Mouse (Mus musculus): ENCODE data around the gene Erf.

Gene Erf

GRCm38 (mm10) chr7:25250141-25250972 lies at the start of gene Erf:
TSS of gene Erf (minus strand) at chr7:25250761.
- DNase-seq: peak; percentile 95

DNA sequence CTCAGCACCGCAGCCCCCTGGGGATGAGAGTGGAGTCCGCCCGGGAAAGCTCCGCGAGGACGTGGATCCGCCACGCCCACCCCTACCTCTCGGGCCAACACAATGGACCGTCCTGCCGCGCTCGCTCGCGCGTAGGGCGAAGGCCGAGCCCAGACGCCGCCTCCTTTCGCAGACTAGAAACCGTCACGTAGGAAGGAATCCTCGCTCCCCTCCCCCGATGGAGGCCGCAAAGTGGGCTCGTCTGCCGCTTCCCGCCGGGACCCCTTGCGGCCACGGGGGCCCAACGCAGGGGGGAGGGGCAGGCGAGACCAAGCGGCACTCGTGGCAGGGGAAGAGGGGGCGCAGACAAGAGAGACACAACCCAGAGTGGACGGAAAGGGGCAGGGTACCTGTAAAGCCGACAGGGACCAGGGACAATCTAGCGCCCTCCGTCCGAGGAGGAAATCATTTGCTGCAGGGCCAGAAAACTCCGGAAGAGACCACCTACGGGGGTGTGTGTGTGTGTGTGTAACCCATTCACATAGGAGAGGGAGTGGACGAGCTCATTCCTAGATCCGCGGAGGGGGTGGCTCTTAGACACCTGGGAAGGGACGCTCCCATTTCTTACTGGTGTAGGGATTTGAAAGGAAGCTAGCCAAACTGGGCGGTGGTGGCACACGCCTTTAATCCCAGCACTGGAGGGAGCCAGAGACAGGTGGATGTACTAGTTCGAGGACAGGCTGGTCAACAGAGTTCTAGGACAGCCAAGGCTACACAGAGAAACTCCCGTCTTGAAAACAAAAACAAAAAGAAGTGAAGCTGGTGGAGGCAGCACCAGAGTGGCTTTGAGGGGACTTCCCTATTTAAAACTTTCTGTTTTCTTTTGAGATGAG lies 47.1 kb upstream of the Erf start, which contains the start of gene Pafah1b3:
Gene Pafah1b3, minus strand, starts transcription at position 533 of the 872 bp plus-strand sequence.
- peak; percentile 97 for DNase-seq

DNA sequence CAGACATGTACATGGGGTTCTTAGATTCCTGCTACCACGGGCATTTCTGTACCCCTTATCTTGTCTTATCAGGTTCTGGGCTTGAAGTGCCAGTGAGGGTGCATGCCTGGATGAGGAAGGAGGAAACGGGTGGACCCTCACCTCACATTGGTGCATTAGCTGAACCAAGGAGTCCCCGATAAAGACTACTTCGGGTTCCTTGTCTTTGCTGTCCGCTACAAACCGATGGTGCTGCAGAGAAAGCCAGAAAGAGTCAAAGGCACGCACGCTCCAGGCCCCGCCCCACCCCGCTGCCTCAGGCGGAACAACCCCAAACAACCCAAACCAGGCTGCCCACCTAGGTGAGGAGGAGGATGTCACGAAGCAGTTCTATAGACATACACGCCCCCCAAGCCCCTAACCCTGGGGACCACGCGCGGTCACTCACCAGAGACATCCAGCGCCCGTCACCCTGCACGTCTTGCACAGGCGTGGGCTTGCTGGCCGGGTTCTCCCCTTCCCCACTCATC lies 46.4 kb upstream of the Erf start:
- peak; percentile 63 for DNase-seq

GRCm38 (mm10) chr7:25294960-25295722 lies 44.6 kb upstream of the Erf start:
- no peak for DNase-seq

GRCm38 (mm10) chr7:25294495-25294894 lies 43.9 kb upstream of the Erf start:
- DNase-seq: no peak

DNA sequence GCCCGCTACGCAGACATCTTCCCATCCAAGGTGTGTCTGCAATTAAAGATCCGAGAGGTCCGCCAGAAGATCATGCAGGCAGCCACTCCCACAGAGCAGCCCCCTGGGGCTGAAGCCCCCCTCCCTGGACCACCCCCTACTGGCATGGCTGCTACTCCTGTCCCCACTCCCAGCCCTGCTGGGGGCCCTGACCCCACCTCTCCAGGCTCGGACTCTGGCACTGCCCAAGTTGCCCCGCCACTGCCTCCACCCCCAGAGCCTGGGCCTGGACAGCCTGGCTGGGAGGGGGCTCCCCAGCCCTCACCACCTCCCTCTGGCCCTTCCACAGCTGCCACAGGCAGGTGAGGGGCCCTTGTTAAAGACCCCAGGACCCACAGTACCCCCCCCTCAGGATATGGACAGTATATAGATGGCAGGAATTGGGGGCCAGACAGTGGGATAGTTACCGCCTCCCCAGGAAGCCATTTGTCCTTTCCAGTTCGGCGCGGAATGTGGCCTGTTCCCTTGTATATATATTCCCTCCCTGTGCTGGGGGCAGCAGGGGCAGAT lies 42.7 kb upstream of the Erf start:
- no peak for DNase-seq

- no peak for DNase-seq
Measured at GRCm38 (mm10) chr7:25292107-25292506, 41.5 kb upstream of the Erf start.

DNA sequence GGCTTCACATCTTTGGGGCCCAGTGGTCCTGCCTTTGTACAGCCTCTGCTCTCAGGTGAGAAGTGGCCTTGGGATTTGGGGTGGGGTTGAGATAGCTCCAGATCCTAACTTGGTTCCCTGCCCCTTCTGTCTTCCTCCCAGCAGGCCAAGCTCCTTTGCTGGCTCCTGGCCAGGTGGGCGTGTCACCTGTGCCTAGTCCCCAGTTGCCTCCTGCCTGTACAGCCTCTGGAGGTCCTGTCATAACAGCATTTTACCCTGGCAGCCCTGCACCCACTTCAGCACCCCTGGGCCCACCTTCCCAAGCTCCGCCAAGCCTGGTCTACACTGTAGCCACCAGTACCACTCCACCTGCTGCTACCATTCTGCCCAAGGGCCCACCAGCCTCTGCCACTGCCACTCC lies 40.4 kb upstream of the Erf start:
- no peak for DNase-seq

GRCm38 (mm10) chr7:25290463-25290862 lies 39.9 kb upstream of the Erf start:
- no peak for DNase-seq

DNA sequence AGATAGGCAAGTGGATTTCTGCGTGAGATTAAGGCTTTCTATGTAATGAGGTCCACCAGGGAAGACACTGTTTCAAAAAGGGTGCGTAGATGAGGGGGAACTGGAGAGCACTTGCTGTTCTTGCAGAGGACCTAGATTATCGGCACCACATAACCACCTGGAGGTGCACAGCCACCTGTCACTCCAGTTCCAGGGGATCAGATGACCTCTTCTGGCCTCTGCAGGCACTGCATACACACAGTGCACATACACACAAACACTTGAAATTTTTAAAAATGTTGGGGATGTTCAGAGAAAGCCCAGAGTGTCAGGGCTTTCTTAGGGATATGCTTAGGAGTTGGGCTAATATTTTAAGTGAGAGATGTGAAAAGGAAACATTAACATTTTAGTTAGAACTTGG lies 39.4 kb upstream of the Erf start:
- DNase-seq: no peak

- DNase-seq: no peak
Measured at GRCm38 (mm10) chr7:25288721-25289120, 38.2 kb upstream of the Erf start.

DNA sequence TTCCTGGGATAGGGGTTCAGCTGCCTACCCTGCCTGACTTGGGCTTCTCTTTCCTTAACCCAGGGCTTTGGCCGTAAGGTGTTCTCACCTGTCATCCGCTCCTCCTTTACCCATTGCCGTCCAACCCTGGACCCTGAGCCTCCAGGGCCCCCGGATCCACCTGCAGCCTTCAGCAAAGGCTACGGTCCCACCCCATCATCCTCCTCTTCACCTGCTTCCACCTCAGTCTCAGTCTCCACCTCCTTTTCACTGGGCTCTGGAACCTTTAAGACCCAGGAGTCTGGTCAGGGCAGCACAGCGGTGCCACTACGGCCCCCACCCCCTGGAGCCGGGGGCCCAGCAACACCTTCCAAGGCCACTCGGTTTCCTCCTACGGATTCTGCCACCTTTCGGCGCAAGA lies 37.5 kb upstream of the Erf start:
- no peak for DNase-seq

DNA sequence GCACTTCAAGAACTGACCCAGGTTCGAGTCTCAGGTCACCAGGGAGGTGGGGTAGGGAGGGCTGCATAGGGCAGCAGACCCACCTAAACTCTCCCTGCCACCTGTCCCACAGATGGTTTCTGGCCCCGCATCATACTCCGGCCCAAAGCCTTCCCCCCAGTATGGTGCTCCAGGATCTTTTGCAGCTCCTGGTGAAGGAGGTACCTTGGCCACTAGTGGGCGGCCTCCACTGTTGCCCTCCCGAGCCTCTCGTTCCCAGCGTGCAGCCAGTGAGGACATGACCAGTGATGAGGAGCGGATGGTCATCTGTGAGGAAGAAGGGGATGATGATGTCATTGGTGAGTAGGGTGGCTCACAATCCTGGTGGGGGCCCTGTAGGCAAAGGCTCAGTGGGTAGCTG lies 36.4 kb upstream of the Erf start:
- no peak for DNase-seq

- DNase-seq: no peak
Measured at GRCm38 (mm10) chr7:25285511-25286238, 35.1 kb upstream of the Erf start.

- no peak for DNase-seq
Measured at GRCm38 (mm10) chr7:25284766-25285165, 34.2 kb upstream of the Erf start.

GRCm38 (mm10) chr7:25284171-25284570 lies 33.6 kb upstream of the Erf start:
- DNase-seq: no peak

DNA sequence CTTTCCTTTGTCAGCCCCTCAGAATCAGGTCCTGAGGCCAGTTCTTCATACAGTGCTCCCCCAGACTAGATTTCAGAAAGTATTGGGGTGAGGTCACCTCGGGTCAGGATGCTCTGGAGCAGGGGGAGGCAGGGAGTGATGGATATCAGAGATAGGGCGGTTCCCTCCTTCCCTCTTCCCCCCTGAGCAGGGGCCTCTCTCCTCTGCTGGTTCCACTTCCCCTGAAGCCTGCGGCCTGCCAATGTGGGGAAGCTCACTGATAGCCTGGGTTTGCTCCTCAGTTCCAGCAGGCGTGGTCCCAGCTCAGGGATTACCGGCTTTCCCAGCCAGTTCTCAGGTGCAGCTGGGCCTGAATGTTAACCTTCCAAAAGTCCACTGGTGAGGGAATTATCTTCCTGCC lies 33.1 kb upstream of the Erf start:
- DNase-seq: peak; percentile 26

GRCm38 (mm10) chr7:25282731-25283211 lies 32.2 kb upstream of the Erf start:
- DNase-seq: no peak

DNA sequence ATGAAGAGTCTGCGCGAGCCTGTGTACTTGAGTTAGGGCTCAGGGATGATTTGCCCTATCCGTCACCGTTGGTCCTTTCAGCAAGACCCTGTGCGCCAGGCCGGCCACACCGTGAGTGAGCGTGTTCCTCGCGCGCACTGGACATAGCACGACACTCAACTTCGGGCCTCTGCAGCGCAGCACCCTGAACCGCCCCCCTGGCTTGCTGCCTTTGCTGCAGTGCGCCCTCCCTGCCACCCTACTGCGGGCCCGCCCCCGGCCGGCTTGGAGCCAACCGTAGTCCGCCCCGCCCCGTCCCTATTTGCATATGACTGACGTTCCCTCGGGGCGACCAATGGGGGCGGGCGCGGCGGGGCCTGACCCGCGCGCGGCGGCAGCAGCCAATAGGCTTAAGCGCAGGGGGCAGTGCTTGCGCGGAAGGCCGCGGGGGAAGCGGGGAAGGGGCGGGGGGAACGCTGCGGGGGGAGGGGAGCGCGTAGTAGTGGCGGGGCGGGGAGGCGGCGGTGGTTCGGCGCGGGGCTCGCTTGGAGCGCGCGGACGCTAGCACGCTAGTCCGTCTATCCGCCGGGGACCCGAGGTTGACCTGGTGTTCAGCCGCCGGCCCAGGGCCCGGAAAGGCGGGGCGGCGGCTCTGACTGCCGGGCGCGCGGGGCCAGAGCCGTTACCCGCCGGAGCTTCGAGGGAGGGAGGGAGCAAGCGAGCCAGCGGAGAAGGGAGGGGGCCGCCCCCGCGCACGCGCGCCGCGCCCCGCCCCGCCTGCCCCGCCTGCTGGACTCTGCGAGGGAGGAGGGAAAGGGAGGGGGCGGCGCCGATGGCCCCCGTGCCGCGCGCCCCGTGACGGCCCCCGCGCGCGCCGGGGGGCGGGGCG lies 31.4 kb upstream of the Erf start:
- peak; percentile 99 for DNase-seq

DNA sequence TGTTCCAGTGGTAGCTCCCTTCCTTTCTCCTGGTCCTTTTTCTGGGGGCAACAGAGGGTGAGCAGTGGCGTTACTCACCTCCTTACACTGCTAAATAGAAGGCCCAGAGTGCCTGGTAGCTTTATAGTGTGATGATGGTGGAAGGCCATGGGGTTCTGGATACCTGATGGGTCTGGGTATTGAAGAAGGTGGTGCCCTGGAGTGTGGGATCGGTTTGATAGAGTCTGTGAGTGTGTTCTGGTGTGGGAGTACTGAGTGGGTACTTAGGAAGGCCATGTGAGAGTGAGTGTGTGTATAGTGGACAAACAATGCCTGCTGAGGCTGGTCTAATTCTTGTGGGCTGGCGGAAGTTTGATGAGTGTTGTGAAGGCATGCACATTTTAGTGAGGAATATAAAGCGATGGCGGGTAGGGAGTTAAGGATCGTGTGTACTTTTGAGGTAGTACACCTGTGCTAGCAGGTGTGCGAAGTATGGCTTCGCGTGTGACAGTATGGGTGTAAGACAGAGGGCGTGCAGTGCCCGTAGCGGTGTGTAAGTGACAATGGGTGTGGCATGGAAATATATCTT lies 30.7 kb upstream of the Erf start:
- DNase-seq: no peak

Measured in embryo, embryonic 11 days (tissue).